Mouse (Mus musculus) kidney, postnatal 4 days (tissue): ENCODE data around the gene Sort1.
A peak's percentile ranks its signal among the peaks of the same experiment; 100 is the strongest.

ENCODE experiments used
- DNase-seq, 2 experiments: peaks; one replicate each; pipeline ENCODE4 v3.0.0; 2021; ENCODE audit warnings: mixed read lengths in 2 of 2

The Sort1 gene

DNA sequence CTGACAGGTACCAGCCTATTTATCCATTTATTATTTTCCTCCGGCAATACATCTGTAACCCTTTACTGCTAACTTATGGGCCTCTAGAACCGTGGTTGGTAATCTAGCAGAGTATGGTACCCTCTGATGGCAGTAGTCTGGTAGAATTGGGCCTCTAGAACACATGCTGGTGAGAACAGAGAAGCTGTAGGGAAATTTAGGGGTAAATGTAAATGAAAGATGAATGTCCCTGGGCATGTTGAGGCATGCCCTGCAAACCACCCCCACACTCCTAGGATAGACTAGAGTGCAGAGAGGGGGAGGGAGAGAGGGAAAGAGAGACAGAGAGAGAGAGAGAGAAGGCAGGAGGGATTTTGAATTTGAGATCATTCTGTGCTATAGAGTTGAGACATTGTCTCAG lies 100.5 kb downstream of the Sort1 start:
- no peak for DNase-seq

DNA sequence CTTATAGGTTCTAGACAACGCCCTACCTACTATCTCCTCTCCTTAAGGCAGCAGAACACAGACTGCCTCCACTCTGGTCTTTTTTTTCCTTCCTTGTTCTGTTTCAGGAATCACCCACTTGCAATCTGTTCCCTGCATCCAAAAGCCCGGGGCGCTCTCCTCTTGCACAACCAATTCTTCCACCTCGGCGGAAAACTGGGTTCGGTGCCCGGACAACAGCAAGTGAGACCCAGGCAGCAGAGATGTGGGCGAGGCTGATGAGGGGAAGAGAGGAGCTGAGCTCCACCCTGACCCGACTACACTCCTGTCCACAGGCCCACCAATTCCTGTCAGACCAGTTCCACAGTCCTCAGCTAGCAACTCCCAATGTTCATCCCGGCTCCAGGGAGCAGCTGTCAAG lies 102.3 kb downstream of the Sort1 start:
- no peak for DNase-seq

DNA sequence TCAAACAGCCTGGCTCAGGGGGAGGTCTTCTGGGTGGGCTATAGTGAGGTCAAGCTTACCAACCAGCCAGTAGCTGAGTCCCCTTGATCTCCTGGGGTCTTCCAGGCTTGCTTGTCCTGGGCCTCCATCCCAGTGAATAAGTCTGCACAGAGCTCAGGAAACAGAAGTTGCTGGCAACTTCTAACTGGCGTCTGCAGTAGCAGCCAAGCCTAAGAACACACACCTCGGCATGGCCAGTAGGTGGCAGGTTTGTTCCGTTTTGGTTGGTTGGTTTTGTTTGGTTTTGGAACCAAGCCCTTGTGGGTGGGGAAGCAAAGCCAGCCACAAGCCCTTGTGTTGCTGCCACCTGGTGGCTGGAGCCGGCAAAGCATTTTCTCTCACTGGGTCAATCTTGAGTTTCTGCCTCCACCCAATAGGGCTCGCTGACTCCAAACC lies 105.2 kb downstream of the Sort1 start:
- peak; percentile 98 to 99 for DNase-seq

DNA sequence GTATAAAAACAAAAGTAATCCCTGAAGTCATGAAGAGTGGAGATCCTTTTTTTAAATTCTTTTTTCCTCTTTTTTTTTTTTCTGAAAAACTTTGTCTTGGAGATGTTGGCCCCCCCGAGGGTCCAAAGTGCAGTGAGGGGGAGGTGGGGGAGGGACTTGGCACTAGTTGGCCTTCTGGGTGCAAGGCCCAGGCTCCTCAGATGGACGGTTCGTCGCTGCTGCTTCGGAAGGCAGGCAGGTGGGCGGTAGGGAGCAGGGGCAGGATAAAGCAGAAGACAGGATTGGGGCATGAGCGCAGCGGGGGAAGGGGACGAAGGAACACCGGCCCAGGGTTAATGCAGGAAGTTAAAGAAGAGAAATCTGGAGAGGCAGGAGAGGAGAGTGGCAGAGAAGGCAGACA lies 108.4 kb downstream of the Sort1 start:
- peak; percentile 76 to 86 for DNase-seq

DNA sequence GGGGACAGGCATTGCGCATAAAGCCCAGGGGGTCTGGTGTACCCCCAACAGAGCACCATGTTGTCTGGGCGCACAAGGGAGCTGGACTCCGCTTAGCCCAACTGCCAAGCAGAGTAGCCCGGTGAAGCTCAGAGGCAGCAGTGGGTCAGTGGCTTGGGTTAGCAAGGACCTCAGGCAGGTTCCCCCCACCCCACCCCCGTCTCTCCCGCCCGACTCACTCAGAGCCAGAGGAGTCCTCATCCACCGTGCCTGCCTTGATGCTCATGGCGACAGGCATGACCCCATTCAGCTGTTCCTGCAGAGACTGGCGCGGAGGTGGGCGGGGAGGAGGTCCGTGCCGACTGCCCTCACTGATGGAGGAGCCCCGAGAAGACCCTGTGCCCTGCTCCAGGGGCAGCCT lies 108.9 kb downstream of the Sort1 start:
- no peak for DNase-seq

DNA sequence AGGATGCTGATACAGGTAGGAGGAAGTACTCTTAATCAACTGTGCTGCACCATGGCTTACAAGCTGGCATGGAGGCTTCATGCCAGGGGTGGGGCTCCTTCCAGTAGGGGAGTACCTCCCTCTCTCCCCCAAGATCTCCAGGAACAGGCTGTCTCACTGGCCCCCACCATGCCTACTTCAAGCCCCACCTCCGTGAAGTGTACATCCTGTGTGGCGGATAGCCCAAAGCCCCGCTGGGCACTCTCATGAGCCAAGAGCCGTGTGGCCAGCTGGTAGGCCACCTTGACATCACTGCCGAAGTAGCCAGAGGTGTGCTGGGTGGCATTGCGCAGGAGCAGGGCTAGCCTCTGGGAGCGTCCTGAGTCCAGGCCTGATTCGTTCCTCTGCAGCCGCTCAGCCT lies 114.4 kb downstream of the Sort1 start:
- no peak for DNase-seq

DNA sequence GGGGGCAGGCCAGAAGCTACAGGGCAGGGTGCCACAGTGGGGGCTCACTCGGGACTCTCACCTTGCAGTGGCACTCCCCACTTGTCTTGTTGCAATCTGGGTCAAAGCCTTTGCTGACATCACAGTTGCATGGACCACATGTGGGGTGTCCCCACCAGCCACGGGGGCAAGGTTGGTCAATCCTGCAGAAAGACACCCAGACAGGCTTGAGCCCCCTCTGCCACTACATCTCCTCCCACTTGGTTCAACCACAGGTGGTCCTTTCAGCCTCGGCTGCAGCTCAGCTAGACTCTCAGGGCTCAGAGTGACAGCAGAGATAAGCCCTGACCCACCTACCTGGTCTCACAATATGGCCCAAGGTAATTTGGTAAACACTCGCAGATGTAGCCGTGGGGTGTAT lies 116.6 kb downstream of the Sort1 start:
- no peak for DNase-seq

DNA sequence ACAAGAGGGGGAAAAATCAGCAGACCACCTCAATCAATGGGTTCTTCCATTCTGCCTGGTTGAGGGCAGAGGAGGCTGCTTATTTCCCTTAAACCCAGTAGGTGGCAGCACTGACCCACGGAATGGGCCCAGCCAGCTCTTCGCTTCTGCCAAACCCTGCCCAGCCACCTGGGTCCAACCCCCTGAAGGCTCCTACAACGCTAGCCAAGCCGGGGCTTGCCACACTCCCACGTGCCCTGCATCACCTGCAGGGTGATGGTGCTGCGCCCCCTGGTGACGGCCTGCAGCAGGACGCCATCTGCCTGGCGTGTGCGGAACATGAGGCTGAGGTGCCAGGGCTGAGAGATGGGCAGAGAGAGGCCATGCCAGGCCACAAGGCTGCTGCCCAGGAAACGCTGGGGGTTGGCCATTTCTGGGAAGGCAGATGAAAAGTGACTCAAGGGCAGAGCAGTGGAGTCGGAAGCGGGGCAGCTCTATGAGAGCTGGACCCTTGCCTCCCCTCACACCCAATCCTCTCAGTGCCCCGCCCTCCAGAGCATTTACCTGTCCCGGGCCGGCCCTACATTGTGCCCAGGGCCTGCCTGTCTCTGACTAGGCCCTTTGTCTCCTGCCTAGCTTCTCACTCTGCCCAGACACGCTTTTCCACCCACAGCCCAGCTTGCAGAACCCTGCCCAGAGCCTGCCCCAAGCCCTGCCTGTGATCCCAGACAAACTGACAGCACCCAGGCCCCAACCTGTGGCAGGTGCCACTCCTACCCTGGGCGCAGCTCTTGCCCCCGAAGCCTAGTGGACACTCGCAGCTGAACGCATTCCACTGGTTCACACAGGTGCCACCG lies 118.0 kb downstream of the Sort1 start:
- peak; percentile 93 to 95 for DNase-seq

DNA sequence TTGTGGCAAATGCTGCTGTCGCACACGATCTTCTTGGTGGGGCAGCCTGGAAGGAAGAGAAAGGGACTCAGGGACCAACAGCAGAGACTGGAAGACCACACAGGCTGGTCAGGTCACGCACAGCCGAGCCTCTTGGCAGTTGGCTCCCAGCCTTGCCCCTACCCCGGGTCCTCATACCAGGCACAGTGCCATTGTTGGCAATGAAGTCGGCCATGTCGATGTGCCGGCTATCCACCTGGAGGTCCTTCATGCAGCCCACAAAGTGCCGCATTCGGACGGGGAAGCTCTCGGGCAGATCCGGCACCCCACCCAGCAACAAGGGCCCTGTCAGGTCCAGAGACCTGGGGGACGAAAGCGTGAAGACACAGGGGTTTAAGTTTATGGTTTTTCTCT lies 118.6 kb downstream of the Sort1 start:
- no peak for DNase-seq

DNA sequence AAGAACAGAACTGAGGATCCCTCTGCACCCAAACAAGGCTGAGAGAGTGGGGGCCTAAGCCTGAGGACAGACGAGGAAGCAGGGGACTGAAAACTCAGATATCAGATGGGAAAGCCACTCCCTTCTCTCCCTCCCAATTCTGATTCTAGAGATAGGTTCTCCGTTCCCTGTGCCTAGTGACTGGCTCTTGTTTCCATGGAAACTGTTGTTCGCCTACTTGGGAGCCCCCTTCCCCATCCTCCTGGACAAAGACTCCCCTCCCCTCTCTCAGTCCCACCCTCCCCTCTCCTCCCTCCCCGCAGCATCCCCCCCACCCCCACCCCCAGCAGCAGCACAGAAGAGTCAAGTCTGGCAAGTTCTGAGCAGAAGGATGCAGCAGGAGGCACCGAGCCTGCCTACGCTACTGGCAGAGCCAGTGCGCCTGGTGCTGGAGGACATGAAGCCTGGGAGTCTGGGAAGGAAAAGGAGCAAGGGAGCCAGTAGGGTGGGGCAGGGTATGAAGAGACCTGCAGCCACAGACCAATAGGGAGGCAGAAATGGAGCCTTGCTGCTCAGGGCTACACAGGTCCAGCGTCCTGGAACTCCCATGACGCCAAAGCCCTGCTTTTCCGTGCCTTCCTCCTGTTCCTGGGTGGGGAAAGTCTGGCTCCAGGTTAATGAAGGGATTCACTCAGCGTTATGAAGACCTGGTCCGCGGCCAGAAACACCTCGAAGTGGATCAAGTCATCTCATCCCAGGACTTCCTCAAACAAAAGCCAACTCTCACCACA lies 121.8 kb downstream of the Sort1 start:
- DNase-seq: no peak

DNA sequence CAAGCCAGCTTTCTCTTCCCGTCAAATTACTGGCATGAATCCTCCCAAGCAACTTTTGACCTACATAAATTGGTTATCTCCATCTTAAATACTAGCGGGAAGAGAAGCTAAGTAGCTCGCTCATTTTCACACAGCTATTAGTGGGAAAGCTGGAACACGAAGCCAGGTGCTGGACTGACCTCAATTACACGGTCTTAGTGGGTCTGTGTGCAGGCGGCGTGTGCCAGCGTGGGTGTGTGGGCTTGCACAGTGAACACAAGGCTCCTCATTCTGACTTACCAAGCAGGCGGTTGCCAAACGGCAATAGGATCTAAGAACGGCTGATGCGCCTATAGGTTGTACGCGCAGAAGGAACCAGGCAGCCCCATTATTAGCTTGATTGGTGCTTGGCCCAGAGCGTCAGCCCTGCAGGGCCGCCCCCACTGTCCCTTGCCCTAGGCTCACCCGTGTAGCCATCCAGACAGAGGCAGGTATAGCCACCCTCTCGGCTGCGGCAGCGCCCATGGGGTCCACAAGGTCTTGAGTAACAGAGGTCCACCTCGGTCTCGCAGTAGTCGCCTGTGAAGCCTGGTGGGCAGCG lies 122.5 kb downstream of the Sort1 start:
- no peak for DNase-seq

DNA sequence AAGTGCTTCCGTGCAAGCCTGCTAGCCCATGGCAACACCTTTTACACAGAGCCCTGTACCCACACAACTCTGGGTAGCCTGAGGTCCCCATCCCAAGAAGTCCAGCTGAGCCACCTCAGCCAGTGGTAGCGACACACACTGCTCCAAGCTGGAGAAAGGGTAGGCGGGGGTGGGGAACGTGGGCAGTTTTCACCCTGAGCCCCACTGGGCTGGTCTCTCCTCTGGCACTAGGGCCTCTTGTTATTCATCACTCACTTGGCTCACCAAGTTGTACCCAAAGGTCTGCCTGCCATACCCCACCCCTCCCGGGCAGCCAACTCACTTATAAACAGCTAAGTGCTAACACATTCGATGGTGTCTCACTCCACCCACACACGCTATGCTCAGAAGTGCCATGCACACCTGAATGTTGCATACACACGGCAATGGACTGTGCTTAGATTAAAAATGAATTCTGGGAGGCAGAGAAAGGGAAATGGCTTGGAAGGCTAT lies 124.7 kb downstream of the Sort1 start:
- no peak for DNase-seq

DNA sequence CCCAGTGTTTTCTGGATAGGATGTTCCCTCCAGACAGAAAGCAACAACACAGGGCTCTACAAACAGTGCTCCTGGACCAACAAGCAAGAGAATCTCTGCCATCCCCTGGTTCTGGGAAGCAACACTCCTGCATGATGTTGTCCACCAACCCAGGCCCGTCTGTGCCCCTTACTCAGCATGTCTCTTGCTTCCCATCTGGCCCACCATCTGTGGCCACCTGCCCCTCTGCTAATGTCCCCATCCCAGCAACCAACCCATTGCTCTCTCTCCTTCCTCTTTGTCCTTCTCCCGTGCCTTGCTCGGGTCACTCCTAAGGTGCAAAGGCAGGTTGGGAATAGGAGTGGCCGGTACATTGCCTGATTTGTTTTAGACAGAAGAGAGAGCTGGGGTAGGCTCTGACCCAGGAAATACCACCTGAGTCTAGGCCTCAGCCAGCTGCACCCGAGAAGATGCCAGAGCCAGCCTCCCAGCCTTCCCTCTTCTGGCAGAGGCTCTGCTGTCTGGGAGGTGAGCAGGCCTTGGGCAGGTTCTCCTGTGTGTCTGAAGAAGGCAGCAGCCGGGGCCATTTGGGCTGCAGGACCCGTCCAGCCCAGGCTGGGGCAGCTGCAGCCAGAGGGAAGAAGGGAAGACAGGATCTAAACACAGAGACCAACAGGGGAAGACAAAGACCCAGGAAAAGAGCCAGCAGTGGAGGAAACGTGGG lies 125.9 kb downstream of the Sort1 start:
- peak in 1 of 2 experiments; percentile 37 for DNase-seq

DNA sequence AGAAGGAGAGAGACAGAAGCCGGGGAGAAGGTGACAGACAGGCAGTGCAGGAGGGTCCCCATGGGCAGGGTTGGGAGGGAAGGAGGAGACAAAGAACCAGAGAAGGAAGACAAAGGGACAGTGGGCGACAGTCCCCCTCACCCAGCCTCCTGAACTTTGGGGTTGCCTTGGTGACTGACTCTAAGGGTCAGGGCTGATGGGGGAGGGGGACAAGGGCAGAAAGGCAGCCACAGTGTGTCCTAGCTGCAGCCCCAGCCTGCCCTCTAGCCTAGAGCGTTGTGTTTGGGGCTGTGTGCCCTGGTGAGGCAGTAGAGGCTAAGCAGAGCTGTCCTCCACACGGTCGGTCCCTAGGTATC lies 126.5 kb downstream of the Sort1 start:
- no peak for DNase-seq
